Mouse (Mus musculus) spleen, embryonic (tissue): ENCODE results near the gene Slc6a12.

Experiments used
- CTCF ChIA-PET: fragments of 350-600 bp; sonication (Branson Sonifier 250); formaldehyde crosslinking; loops from one replicate; lab custom pipeline; 2022; lab: Charles Lee

The Slc6a12 gene

GRCm38 (mm10) chr6:121343026-121343770 is at the start of gene Slc6a12:
Slc6a12 (plus strand) TSS chr6:121343076.
- CTCF ChIA-PET: no interaction called here

DNA sequence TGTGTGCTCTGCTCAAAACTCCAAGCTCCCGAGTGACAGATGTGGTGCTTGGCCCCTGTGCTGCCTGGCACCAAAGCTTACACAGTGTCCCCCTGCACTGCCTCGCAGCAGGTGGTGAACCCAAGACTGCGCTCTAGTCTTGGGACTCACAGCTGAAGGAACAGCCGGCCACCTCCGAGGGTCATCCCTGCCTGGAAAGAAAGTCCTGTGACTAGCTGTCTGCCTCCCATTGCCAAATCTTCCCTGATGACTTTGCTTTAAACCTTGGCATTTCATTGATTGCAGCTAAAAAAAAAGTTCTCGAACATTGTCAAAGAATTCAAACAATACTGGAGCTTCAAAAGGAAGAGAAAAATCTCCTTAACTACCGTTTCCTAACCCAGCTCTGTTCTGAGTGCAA is 43.6 kb upstream of the Slc6a12 start:
- CTCF ChIA-PET: no interaction called here

- CTCF ChIA-PET: no interaction called here
These were observed 42.9 kb upstream of the Slc6a12 start, which contains the start of gene Slc6a13 for GRCm38 (mm10) chr6:121299954-121300353. Slc6a13 (plus strand) TSS chr6:121300227.

DNA sequence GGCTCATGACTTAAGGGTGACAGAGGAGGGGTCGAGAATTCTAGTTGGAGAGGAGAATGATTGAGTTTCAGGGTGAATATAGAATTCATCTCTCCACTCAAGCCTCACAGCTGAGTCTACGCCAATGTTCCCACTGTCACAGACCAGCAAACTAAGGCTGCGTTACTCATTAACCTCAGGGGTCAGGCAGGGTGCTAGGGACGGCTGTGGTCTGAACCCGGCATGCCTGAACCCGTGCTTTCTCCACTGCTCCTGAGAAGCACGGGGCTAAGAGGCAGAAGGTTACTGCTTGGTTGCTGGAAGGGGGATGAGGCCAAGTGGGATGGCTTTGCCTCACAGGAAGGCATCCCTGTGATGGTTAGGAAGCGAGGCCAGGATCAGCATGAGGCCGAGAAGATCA is 42.4 kb upstream of the Slc6a12 start:
- CTCF ChIA-PET: no interaction called here

- CTCF ChIA-PET: interaction anchor here (0.5 to 0.7 kb wide), 2 partner anchors 10 to 43 kb away, joined by 3 to 6 read pairs; no protein-coding TSS in a partner anchor
These were observed 39.2 kb upstream of the Slc6a12 start for GRCm38 (mm10) chr6:121303466-121304220.

DNA sequence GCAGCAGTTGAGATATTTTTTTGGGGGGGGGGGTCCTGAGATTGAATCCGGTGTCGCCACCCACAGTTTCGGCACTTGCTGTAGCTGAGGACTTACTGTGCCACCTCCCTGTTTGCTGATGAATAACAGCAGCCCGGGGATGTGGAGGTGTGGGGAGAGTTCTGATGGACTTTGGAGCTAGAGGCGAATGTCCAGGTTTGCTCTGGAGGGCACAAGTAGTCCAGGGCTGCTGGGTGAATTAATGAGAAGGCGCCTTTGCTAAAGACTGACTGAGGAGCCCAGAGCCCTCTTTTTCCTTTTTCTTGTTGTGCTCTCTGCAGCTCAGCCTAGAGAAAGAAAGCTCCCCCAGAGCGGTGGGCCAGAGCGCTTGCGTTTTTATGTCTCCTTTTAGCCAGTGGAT is 38.2 kb upstream of the Slc6a12 start:
- CTCF ChIA-PET: no interaction called here

- CTCF ChIA-PET: no interaction called here
These were observed 37.3 kb upstream of the Slc6a12 start for GRCm38 (mm10) chr6:121305571-121305970.

GRCm38 (mm10) chr6:121310984-121311383 is 31.9 kb upstream of the Slc6a12 start:
- CTCF ChIA-PET: no interaction called here

DNA sequence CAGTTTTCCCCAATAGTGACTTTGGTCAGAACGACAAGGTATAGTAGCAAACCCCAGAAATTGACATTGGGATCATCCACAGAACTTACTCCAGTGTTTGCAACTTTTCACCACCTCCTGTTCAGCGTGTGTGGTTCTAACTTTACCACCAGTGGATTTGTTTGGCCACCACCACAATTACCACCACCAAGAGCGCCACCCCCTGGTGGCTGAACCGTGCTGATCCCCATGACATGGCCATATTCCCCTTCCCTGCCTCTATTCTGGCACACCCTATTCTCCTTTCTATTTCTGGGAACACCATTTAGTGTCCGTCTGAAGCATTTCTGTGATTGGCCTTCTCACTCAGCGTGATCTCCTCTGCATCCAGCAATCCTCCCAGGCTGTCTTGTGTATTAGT is 23.8 kb upstream of the Slc6a12 start:
- CTCF ChIA-PET: no interaction called here

- CTCF ChIA-PET: interaction anchor here (0.6 kb wide), 1 partner anchor 225 kb away, joined by 3 read pairs; no protein-coding TSS in a partner anchor
These were observed 20.3 kb upstream of the Slc6a12 start for GRCm38 (mm10) chr6:121322381-121323110.

DNA sequence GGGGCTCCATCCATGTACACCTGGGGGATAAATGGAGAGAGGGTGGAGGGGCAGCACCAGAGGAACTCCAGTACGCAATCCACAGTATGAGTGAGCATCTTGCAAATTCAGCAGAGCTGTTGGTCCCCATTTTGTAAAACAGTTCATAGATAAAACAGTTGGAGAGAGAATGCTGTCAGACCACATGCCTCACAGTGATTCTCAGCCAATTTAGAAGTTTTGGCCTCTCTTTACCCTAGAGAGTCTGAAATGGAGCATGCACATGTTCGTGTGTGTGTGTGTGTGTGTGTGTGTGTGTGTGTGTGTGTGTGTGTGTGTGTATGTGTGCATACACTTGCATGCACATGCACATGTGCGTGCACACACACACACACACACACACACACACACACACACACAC is 17.6 kb upstream of the Slc6a12 start:
- CTCF ChIA-PET: no interaction called here

- CTCF ChIA-PET: no interaction called here
These were observed 17.1 kb upstream of the Slc6a12 start for GRCm38 (mm10) chr6:121325740-121326139.

DNA sequence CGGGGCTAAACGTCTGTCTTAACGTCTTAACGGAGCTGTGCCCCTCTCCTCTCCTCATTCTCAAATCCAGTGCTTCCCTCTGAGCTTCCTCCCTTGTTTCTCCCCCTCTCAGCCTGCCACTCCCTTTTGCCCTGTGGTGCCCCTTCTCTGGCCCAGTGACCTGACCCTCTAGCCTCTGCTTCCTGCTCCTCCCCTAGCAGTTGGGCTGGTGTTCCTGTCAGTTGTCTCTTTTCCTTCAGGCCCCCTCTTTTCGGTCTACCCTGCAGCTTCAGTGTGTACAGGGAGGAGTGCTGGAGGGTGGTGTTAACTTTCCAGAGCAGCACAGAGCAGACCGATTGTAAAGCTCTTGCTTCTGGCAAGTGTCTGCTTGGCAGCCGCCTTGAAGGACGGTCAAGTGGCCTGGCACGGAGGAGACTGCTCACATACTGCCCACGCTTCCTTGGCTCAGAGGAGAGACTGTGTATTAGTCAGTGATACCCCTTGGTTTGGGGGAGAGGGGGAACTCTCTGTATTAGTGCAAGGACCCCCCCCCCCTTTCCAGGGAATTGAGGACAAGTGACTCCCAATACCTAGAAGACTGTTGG is 16.3 kb upstream of the Slc6a12 start:
- CTCF ChIA-PET: interaction anchor here (0.6 kb wide), 1 partner anchor 421 kb away, joined by 3 read pairs; no protein-coding TSS in a partner anchor

DNA sequence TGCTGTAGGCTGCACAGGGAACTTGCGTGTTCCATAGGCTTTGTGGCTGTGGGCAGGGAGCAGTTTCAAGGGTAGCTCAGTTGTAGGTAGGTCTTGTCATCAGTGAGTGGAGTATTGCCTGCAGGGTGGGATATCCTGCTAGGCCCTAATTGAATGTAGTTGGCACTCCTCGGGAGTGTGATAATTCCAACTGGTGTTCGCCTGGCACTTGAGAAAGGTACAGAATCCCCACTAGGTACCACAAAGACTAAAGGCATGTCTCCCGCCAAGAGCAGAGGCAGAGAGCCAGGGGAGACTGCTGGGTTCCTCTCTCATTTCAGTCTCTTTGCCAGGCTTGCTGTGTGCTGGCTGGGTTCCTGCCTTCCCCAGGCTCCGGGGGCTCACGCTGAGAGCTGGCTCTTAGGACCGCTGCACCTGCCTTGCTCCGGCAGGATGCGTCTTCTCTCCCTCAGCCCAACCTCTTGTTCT is 14.4 kb upstream of the Slc6a12 start:
- CTCF ChIA-PET: no interaction called here

GRCm38 (mm10) chr6:121329848-121330508 is 12.9 kb upstream of the Slc6a12 start:
- CTCF ChIA-PET: no interaction called here

- CTCF ChIA-PET: no interaction called here
These were observed 7.0 kb upstream of the Slc6a12 start for GRCm38 (mm10) chr6:121335841-121336240.

- CTCF ChIA-PET: no interaction called here
These were observed 6.3 kb upstream of the Slc6a12 start for GRCm38 (mm10) chr6:121336558-121336957.

GRCm38 (mm10) chr6:121337229-121337628 is 5.6 kb upstream of the Slc6a12 start:
- CTCF ChIA-PET: no interaction called here

- CTCF ChIA-PET: no interaction called here
These were observed 4.9 kb upstream of the Slc6a12 start for GRCm38 (mm10) chr6:121337770-121338518.

DNA sequence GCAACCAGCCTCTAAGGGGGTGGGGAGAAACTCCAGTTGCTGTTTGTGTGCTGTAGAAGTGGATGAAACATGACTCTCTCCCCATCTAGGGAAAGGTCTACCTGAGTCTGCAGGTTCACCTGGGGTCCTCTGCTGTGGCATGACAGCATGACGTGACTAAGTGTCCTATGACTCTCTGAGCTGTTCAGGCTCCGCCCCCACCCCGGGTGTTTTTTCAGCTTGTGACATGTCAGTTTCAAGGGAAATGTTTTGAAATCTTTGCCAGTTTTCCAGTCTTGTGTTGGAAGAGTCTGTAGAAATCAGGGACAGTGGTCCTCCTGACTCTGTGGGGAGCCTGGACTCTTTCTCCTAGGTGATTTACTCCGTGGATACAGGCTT is 4.4 kb upstream of the Slc6a12 start:
- CTCF ChIA-PET: no interaction called here
